Comparison of ENCODE assay signal across 30 mouse cellular contexts in genomic region chr17:28291346-28291745, GRCm38 (mm10). TPM values are rescaled to one million over a fixed set of nuclear protein-coding genes. Genes with fewer than 3 reads are reported as not detected.
DNase-seq lines count a peak whose midpoint lies in the region; ATAC-seq lines count a peak whose summit lies in the region.
"Had no signal": no experiment of that assay in that cellular context is flagged by ENCODE, and none has a peak within 500 bp of the region (broad histone marks: within the 10 kb centered on the region; RNA-seq: fewer than 3 reads in every experiment).

No protein-coding gene starts in this region.

- H3K4me3 ChIP-seq in megakaryocyte, embryonic 14.5 days (replicated peaks), result peak overlapping the region; percentile 12
- H3K4me3 ChIP-seq: embryonic facial prominence, embryonic 10.5 days; embryonic facial prominence, embryonic 13.5 days; erythroblast, embryonic 14.5 days; forebrain, embryonic 12.5 days; forebrain, embryonic 15.5 days; heart, embryonic 12.5 days; heart, embryonic 15.5 days; hindbrain, embryonic 10.5 days; hindbrain, embryonic 13.5 days had no signal

- H3K36me3 ChIP-seq in megakaryocyte, embryonic 14.5 days (replicated peaks; ENCODE audit: low read length), result peaks cover 91% of the 10 kb centered on the region
- H3K36me3 ChIP-seq: forebrain, embryonic 12.5 days; forebrain, embryonic 15.5 days; hindbrain, embryonic 13.5 days had no signal

- H3K9me3 ChIP-seq in megakaryocyte, embryonic 14.5 days, result peaks cover 12% of the 10 kb centered on the region
- H3K9me3 ChIP-seq: embryonic facial prominence, embryonic 10.5 days; embryonic facial prominence, embryonic 13.5 days; forebrain, embryonic 12.5 days; forebrain, embryonic 15.5 days; heart, embryonic 15.5 days; hindbrain, embryonic 13.5 days had no signal

- no peak for ATAC-seq in megakaryocyte, adult 5-6 weeks (ENCODE audit: poor library complexity, severe bottlenecking)
- ATAC-seq in hematopoietic stem cell, adult 5-6 weeks (replicated peaks in 1 of 2; ENCODE audit: insufficient read depth in 1 of 2, low FRiP score in 2 of 2, low TSS enrichment in 1 of 2, low read depth in 1 of 2, poor library complexity in 2 of 2, severe bottlenecking in 2 of 2), result peak; percentile 27 to 54
- ATAC-seq in megakaryocyte-erythroid progenitor cell, adult 5-6 weeks (replicated peaks; ENCODE audit: low FRiP score, low TSS enrichment, poor library complexity, severe bottlenecking), result 0 out of 2 replicates have a peak, but pooled peaks have one; percentile 20
- ATAC-seq: activated CD4-positive, CD25-positive, alpha-beta regulatory T cell, adult 4 months; CD4-positive, CD25-positive, alpha-beta regulatory T cell, adult 4 months; forebrain, embryonic 15.5 days; hindbrain, embryonic 16.5 days; inflammation-experienced regulatory T-cells, adult 6 months; intestine, embryonic 16.5 days had no signal

- H3K4me1 ChIP-seq in megakaryocyte, embryonic 14.5 days, result peaks cover 84% of the 10 kb centered on the region
- H3K4me1 ChIP-seq: forebrain, embryonic 15.5 days had no signal

- no peak for DNase-seq in spleen, postnatal 4 days (ENCODE audit: low spot score in 2 of 2)
- no peak for DNase-seq in cerebellum, adult 11 months
- DNase-seq: adrenal gland, adult 8-10 months; adrenal gland, postnatal 36 days; B cell, adult 2 months; cerebellum, adult 2 months; cerebellum, adult 9-11 months; cerebellum, postnatal 25 days; embryo, embryonic 11 days; gastrocnemius, postnatal 25 days; heart, adult 18-20 months; heart, postnatal 10 days had no signal

- H3K27me3 ChIP-seq in megakaryocyte, embryonic 14.5 days (replicated peaks), result peaks cover 5% of the 10 kb centered on the region
- H3K27me3 ChIP-seq: embryonic facial prominence, embryonic 13.5 days; forebrain, embryonic 12.5 days; forebrain, embryonic 15.5 days; heart, embryonic 12.5 days; heart, embryonic 15.5 days; hindbrain, embryonic 13.5 days had no signal

RNA-seq across cellular contexts. Expression of gene Fance, which starts 22.0 kb away (rescaled TPM):
- 33.1 and 40.3 TPM in 2 replicates for polyA plus RNA-seq in megakaryocyte, embryonic 14.5 days (2012; ENCODE audit: insufficient read depth, low replicate concordance)
- total RNA-seq in megakaryocyte, adult 5-6 weeks (2015), result 11.5 and 11.9 TPM in 2 replicates
- 7.5 and 14.3 TPM in 2 replicates for total RNA-seq in megakaryocyte, adult 5-6 weeks (2017)
- 7.5 and 19.6 TPM in 2 replicates for total RNA-seq in hematopoietic stem cell, adult 5-6 weeks (2017)
- total RNA-seq in megakaryocyte-erythroid progenitor cell, adult 5-6 weeks (2014; fragmentation: Nextera tagmentation), result 47.6 and 82.8 TPM in 2 replicates
- 21.0 and 56.9 TPM in 2 replicates for total RNA-seq in megakaryocyte-erythroid progenitor cell, adult 5-6 weeks (2017)

RNA-seq across cellular contexts. Expression of gene Rpl10a, which starts 36.9 kb away (rescaled TPM):
- 4,291 and 7,093 TPM in 2 replicates for polyA plus RNA-seq in megakaryocyte, embryonic 14.5 days (2012; ENCODE audit: insufficient read depth, low replicate concordance)
- total RNA-seq in megakaryocyte, adult 5-6 weeks (2015), result 1,429 and 1,585 TPM in 2 replicates
- 468 and 491 TPM in 2 replicates for total RNA-seq in megakaryocyte, adult 5-6 weeks (2017)
- 828 and 1,143 TPM in 2 replicates for total RNA-seq in hematopoietic stem cell, adult 5-6 weeks (2017)
- 3,438 and 3,746 TPM in 2 replicates for total RNA-seq in megakaryocyte-erythroid progenitor cell, adult 5-6 weeks (2014; fragmentation: Nextera tagmentation)
- 861 and 1,170 TPM in 2 replicates for total RNA-seq in megakaryocyte-erythroid progenitor cell, adult 5-6 weeks (2017)

RNA-seq across cellular contexts. Expression of gene Ppard, which starts 58.8 kb away (rescaled TPM):
- polyA plus RNA-seq in megakaryocyte, embryonic 14.5 days (2012; ENCODE audit: insufficient read depth, low replicate concordance), result 132 and 226 TPM in 2 replicates
- total RNA-seq in megakaryocyte, adult 5-6 weeks (2015), result 19.5 and 19.6 TPM in 2 replicates
- total RNA-seq in megakaryocyte, adult 5-6 weeks (2017), result 4.4 and 8.2 TPM in 2 replicates
- 2.2 and 3.8 TPM in 2 replicates for total RNA-seq in hematopoietic stem cell, adult 5-6 weeks (2017)
- 7.6 and 9.7 TPM in 2 replicates for total RNA-seq in megakaryocyte-erythroid progenitor cell, adult 5-6 weeks (2014; fragmentation: Nextera tagmentation)
- 1.7 and 2.0 TPM in 2 replicates for total RNA-seq in megakaryocyte-erythroid progenitor cell, adult 5-6 weeks (2017)

RNA-seq across cellular contexts. Expression of gene Tead3, which starts 59.3 kb away (rescaled TPM):
- 0.26 TPM in 1 of 2 replicates, not detected in the other for polyA plus RNA-seq in megakaryocyte, embryonic 14.5 days (2012; ENCODE audit: insufficient read depth, low replicate concordance)
- not detected in 2 replicates for total RNA-seq in megakaryocyte, adult 5-6 weeks (2015)
- not detected in 2 replicates for total RNA-seq in megakaryocyte, adult 5-6 weeks (2017)
- total RNA-seq in hematopoietic stem cell, adult 5-6 weeks (2017), result 0.74 and 0.75 TPM in 2 replicates
- total RNA-seq in megakaryocyte-erythroid progenitor cell, adult 5-6 weeks (2014; fragmentation: Nextera tagmentation), result 0.20 and 0.37 TPM in 2 replicates
- total RNA-seq in megakaryocyte-erythroid progenitor cell, adult 5-6 weeks (2017), result 0.30 TPM in 1 of 2 replicates, not detected in the other
- polyA plus RNA-seq: activated CD4-positive, CD25-positive, alpha-beta regulatory T cell, adult 4 months; CD4-positive, CD25-positive, alpha-beta regulatory T cell, adult 4 months; inflammation-experienced regulatory T-cells, adult 6 months had no signal
